Mouse (Mus musculus) heart, adult 18-20 months (tissue): Measurements from ENCODE around the gene Zfp276. TPM values are rescaled to one million over a fixed set of nuclear protein-coding genes. Genes with fewer than 3 reads are reported as not detected.
A peak's percentile ranks its signal among the peaks of the same experiment; 100 is the strongest.
"Not testable (repeated sequence)": the region's sequence is repeated elsewhere in the genome, so short reads cannot be mapped to it uniquely, and the experiment has no call there.

ENCODE experiments used
- DNase-seq, 2 experiments: peaks; one replicate each; pipeline ENCODE4 v3.0.0; 2021 to 2022; ENCODE audit warnings: mixed read lengths in 1 of 2
- total RNA-seq, 2 experiments: library from RNA; stranded (reverse); gene quantifications; 2 replicates each; pipeline ENCODE4 v1.2.3; 2021

Zfp276 gene
- total RNA-seq, 2 experiments from 2014 or later: 10.3 to 13.4 TPM

GRCm38 (mm10) chr8:123244382-123244781 is 9.6 kb upstream of the Zfp276 start:
- no peak for DNase-seq

DNA sequence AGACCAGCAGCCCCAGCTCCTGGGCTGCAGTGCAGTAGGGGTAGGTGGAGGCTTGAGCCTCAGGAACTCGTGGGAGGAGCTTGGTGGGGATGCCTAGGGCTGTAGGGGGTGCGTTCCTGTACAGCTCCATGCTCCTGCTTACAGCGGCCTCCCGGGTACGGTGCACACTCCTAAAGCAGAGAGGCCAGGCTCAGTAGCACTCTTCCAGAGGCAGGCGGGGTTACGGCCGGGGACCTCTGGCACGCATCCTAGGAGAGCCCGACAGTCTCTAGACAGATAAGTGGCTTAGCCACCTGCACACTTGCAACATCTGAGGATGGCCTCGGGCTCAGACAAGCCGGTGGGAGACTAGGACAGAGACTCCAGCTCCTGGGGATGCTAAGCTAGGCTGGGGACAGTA is 8.5 kb upstream of the Zfp276 start:
- DNase-seq: no peak

GRCm38 (mm10) chr8:123247748-123248147 is 6.2 kb upstream of the Zfp276 start:
- DNase-seq: no peak

- peak; percentile 22 to 50 for DNase-seq
Measured at GRCm38 (mm10) chr8:123248596-123248995, 5.4 kb upstream of the Zfp276 start.

DNA sequence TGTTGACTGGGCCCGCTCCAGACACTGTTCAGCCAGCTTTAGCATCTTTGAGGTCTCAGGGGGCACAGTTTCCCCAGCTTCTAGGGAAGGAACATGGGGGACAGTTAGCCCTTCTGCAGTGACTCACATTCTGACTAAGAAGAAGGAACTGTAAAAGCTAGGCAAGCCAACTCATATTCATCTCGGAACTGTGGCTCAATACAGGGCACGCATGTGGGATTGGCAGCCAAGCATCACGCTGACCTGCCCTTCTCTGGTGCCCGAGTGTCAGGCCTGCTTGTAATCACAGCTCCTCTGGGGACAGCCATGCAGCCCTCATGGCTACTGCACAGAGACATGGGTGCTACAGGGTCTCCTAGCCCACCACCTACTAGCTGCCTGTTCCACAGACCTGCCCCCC is 3.1 kb upstream of the Zfp276 start:
- DNase-seq: no peak

DNA sequence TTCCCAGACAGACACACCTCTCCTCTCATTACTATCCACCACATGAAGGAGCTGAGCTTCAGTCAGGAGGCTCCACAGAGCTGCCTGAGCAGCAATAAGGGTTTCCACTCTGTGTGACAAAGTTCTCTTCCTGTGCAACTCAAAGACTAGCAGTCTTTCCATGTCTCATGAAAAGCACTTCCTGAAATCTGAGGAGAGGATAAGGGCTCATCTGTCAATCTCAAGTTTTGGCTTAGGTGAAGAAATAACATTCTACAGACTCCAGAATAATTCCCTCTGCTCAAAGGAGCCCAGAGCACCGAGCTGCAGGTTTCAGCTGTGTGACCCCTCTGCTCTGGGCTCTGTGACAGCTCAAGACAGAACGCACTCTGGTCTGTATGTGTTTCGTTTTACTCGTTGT is 1.1 kb upstream of the Zfp276 start:
- DNase-seq: no peak

DNA sequence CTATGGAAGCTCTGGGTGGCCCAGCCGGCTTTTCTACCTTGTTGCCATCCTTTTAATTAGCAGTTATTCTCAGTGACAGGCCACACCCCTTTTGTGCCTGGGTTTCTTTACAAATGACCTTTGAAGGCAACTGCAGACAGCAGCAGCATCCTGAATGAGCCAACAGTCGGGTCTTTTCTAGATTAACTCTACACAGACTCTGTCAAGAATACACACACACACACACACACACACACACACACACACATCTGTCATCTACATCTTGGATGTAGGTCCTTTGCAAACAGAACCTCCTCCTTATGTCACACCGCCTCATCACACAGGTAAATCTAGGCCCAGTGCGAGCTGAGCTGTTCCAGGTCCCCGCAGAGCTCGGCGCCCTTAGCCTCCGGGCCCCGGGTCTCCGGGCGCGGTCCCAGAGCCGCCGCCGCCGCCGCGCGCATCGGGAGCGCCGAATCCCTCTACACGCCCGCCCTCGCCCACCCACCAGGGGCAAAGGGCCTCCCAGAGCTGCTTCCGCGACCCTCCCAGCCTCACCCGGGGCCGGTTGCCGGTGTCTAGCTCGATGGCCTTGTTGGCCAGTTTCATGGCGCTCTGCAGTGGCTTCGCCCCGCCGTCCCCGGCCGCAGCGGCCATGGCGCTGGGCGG is 420 bp upstream of the Zfp276 start:
- DNase-seq: no peak

DNA sequence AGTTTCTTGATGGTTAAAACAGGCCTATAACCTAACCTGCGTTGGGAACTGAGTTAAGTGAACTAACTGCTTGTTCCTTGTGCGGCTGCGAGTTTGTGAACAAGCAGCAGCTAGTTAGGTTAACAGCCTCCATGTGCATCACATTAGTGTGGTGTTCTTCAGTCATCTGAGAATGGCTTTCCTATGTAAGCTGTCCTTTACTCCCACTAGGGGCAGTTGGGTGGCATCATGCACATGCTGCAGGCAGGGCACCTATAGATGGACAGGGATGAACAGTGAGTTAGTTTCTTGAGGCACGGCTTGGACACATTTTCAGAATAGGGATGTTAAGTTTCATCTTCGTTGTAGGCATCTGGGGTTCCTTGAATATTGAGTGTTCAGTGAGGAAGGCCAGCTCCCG is 1.2 kb downstream of the Zfp276 start:
- DNase-seq: no peak

GRCm38 (mm10) chr8:123257114-123257513 is 3.1 kb downstream of the Zfp276 start:
- no peak for DNase-seq

DNA sequence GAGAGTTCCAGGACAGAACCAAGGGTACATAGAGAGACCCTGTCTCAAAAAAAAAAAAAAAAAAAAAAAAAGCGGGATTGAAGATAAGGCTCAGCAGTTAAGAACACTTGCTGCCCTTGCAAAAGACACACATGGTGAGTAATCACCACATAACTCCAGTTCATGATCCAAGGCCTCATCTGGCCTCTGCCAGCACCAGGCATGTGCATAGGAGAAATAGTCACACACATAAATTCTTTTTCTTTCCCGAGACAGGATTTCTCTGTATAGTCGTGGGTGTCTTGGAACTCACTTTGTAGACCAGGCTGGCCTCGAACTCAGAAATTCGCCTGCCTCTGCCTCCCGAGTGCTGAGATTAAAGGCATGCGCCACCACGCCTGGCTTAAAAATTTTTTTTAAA is 3.6 kb downstream of the Zfp276 start:
- not testable (repeated sequence) for DNase-seq

GRCm38 (mm10) chr8:123267926-123268656 is 14.1 kb downstream of the Zfp276 start:
- no peak for DNase-seq

- DNase-seq: no peak
Measured at GRCm38 (mm10) chr8:123271147-123271546, 17.2 kb downstream of the Zfp276 start.

GRCm38 (mm10) chr8:123271901-123272300 is 17.9 kb downstream of the Zfp276 start:
- DNase-seq: no peak

- DNase-seq: no peak
Measured at GRCm38 (mm10) chr8:123274447-123274846, 20.5 kb downstream of the Zfp276 start.

DNA sequence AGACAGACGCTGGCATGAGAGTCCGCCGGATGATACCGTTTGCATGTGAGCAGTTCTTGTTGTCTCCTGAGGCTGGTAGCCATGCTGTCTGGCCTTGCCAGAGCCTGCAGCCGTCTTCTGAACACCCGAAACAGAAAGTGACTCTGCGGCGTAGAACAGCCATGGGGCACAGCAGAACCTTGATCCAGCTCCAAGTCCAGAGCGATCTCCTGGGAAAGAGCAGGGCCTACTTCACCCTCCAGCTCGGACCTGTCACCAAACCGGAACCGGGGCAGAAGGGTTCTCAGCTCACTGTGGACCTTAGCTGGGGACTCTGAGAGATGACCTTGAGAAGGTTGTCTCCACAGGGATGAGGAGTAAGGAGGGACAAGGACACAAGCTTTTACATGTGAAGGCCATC is 21.1 kb downstream of the Zfp276 start:
- DNase-seq: no peak

DNA sequence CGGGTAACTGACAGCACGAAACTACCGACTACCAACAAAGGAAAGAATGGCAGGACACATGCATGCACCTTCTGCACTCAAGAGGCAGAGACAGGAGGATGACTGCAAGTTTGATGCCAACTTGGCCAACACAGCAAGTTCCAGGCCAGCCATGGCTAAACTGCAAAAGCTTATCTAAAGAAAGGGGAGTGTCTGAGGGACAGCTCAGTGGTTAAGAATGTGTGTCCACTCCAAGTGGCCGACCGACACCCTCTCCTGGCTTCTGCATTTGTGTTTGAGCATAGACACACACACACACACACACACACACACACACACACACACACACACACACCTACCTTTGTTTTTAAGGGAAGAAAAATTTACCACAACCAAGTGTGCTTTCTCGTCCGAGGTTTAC is 24.4 kb downstream of the Zfp276 start:
- no peak for DNase-seq

GRCm38 (mm10) chr8:123279828-123280227 is 25.8 kb downstream of the Zfp276 start:
- DNase-seq: no peak

DNA sequence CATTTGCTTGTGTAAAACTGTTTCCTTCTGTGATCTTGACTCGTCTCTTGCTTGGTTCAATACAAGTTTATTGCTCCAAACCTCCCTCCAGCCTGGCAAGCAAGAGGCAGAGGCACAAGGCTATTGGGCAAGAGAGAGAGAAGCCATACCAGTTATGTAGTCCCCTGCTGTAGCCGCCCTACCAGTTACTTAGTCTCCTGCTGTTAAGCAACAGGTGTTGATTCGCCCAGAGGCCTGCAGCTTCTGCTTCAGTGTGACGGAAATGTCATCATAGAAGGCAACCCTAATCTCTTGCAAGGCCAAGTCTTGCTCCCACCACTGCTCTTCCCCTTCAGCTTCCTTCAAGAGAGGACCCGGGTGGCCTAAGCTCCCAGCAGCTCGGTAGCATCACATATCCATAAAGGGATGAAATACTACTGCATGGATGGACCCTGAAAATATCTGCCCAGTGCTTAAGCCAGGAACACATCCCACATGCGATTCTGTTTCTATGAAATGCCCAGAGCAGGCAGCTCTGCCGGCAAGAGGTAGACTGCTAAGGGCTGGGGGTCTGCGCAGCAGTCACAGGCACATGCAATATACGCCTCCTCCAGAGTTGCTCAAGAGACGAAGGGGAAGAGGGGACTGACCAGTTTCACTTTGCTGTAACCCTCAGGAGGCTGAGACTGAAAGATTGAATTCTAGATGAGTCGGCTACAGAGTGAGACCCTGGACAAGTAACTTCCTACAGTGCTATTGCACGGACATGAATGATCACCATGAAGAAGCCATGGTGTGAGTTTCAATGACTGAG is 26.5 kb downstream of the Zfp276 start:
- no peak for DNase-seq

GRCm38 (mm10) chr8:123282994-123283393 is 29.0 kb downstream of the Zfp276 start:
- not testable (repeated sequence) for DNase-seq

GRCm38 (mm10) chr8:123283991-123284390 is 30.0 kb downstream of the Zfp276 start:
- no peak for DNase-seq

DNA sequence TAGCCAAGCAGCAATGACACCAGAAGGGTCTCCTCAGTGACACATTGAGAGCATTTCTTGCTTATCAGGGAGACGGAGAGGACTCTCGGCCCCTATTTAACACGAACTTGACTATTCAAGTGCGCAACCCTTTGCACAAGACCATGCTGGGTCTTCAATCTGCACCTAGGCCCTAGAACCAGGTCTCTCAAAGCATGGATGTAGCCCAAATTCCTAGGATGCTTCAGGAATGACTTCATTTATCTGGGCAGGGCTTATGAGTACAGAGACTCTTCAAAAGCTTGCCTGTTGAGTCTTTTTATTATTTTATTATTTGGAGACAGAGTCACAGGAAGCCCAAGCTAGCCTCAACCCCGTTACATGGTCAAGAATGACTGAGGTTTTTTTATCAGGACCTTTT is 30.5 kb downstream of the Zfp276 start:
- no peak for DNase-seq

DNA sequence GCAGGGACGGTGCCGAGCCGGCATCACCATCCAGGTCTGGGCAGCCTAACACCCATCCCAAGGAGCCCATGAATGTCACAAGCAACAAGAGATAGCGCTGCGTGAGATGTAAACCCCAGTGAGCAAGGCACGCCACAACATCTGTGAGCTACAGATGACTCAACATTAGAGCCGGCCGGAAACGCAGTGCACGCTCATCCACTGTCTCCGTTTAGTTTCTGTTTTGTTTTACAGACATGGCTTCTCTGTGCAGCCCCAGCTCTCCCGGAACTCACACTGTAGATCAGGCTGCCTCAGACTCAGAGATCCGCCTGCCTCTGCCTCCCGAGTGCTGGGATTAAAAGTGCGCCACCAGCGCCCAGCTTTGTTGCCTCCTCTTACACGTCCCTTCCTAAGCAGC is 33.4 kb downstream of the Zfp276 start:
- no peak for DNase-seq

DNA sequence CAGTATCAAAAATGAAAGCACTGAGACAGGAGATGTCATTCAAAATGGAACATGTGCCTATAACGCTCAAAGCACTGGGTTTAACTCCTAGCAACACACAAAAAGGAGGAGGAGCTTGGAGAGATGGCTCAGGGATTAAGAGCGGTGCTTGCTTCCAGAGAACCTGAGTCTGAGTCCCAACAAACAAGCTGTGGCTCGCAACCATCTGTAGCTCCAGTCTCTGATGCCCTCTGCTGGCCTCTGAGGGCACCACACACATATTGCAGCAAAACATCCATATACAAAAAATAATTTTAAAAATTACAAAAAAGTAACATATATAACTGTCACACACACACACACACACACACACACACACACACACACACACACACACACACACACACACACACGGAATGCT is 36.2 kb downstream of the Zfp276 start:
- peak in 1 of 2 experiments; percentile 51 for DNase-seq
